Mouse (Mus musculus): ENCODE results near the gene Tom1. TPM values are rescaled to one million over a fixed set of nuclear protein-coding genes. Genes with fewer than 3 reads are reported as not detected.
A peak's percentile ranks its signal among the peaks of the same experiment; 100 is the strongest.

Gene Tom1
- total and polyA plus RNA-seq, 2 experiments from 2014 or later: 47.1 to 48.7 TPM

- WGBS: 92% methylated on average over 2 of the region's 2 CpGs
- no peak for DNase-seq (ENCODE audit: low spot score)
These were observed 27.3 kb downstream of the Tom1 start for GRCm38 (mm10) chr8:75060815-75061214.

GRCm38 (mm10) chr8:75063290-75063689 lies 29.8 kb downstream of the Tom1 start:
- DNase-seq (ENCODE audit: low spot score): no peak
- Histone ChIP-seq H3K4me3 (ENCODE audit: low read depth, low read length) (no peak overlapping the region), H3K9me3 (ENCODE audit: low read length) (no peaks in the 10 kb centered on the region), H3K36me3 (ENCODE audit: insufficient read depth, low read length) (peaks cover 38% of the 10 kb centered on the region), H3K27me3 (ENCODE audit: insufficient read depth, low read length) (no peaks in the 10 kb centered on the region), H3K9ac (replicated peaks; ENCODE audit: low read length, poor library complexity, severe bottlenecking) (no peak overlapping the region), H3K27ac (ENCODE audit: low read depth, low read length) (no peak overlapping the region), H3K4me2 (ENCODE audit: low read depth, low read length, poor library complexity, severe bottlenecking) (no peak overlapping the region), H3K4me1 (ENCODE audit: insufficient read depth, low read length) (no peaks in the 10 kb centered on the region)
- no peak for ATAC-seq (ENCODE audit: low FRiP score)
- TF ChIP-seq CTCF (IDR thresholded peaks at IDR 0.05): no peak
- WGBS: 78% methylated on average over 3 of the region's 3 CpGs

More at GRCm38 (mm10) chr8:75060815-75061214, 27.3 kb downstream of the Tom1 start:
- no peak overlapping the region for H3K4me3 ChIP-seq (ENCODE audit: low read depth, low read length)
- no peak overlapping the region for H3K4me2 ChIP-seq (ENCODE audit: low read depth, low read length, poor library complexity, severe bottlenecking)
- no peaks in the 10 kb centered on the region for H3K27me3 ChIP-seq (ENCODE audit: insufficient read depth, low read length)
- H3K36me3 ChIP-seq (ENCODE audit: insufficient read depth, low read length): peaks cover 28% of the 10 kb centered on the region
- no peak for ATAC-seq (ENCODE audit: low FRiP score)
- H3K9ac ChIP-seq (replicated peaks; ENCODE audit: low read length, poor library complexity, severe bottlenecking): no peak overlapping the region
- no peak overlapping the region for H3K27ac ChIP-seq (ENCODE audit: low read depth, low read length)
- no peaks in the 10 kb centered on the region for H3K9me3 ChIP-seq (ENCODE audit: low read length)
- TF ChIP-seq CTCF (IDR thresholded peaks at IDR 0.05): no peak
- no peaks in the 10 kb centered on the region for H3K4me1 ChIP-seq (ENCODE audit: insufficient read depth, low read length)

GRCm38 (mm10) chr8:75064790-75065189 lies 31.3 kb downstream of the Tom1 start:
- 91% methylated on average over 3 of the region's 3 CpGs for WGBS
- Histone ChIP-seq H3K4me3 (ENCODE audit: low read depth, low read length) (no peak overlapping the region), H3K36me3 (ENCODE audit: insufficient read depth, low read length) (peaks cover 32% of the 10 kb centered on the region), H3K4me1 (ENCODE audit: insufficient read depth, low read length) (no peaks in the 10 kb centered on the region), H3K9me3 (ENCODE audit: low read length) (no peaks in the 10 kb centered on the region), H3K9ac (replicated peaks; ENCODE audit: low read length, poor library complexity, severe bottlenecking) (no peak overlapping the region), H3K27me3 (ENCODE audit: insufficient read depth, low read length) (no peaks in the 10 kb centered on the region), H3K4me2 (ENCODE audit: low read depth, low read length, poor library complexity, severe bottlenecking) (no peak overlapping the region), H3K27ac (ENCODE audit: low read depth, low read length) (no peak overlapping the region)
- no peak for DNase-seq (ENCODE audit: low spot score)
- no peak for ATAC-seq (ENCODE audit: low FRiP score)
- no peak for TF ChIP-seq CTCF (IDR thresholded peaks at IDR 0.05)

GRCm38 (mm10) chr8:75067287-75067686 lies 33.8 kb downstream of the Tom1 start:
- peaks cover 32% of the 10 kb centered on the region for H3K36me3 ChIP-seq (ENCODE audit: insufficient read depth, low read length)
- no peak overlapping the region for H3K27ac ChIP-seq (ENCODE audit: low read depth, low read length)
- H3K4me2 ChIP-seq (ENCODE audit: low read depth, low read length, poor library complexity, severe bottlenecking): no peak overlapping the region
- H3K27me3 ChIP-seq (ENCODE audit: insufficient read depth, low read length): no peaks in the 10 kb centered on the region
- TF ChIP-seq CTCF (IDR thresholded peaks at IDR 0.05): no peak
- WGBS: 83% methylated on average over 6 of the region's 6 CpGs
- no peaks in the 10 kb centered on the region for H3K9me3 ChIP-seq (ENCODE audit: low read length)
- no peak overlapping the region for H3K4me3 ChIP-seq (ENCODE audit: low read depth, low read length)
- DNase-seq (ENCODE audit: low spot score): no peak
- no peaks in the 10 kb centered on the region for H3K4me1 ChIP-seq (ENCODE audit: insufficient read depth, low read length)
- no peak for ATAC-seq (ENCODE audit: low FRiP score)
- H3K9ac ChIP-seq (replicated peaks; ENCODE audit: low read length, poor library complexity, severe bottlenecking): no peak overlapping the region

- H3K9me3 ChIP-seq (ENCODE audit: low read length): no peaks in the 10 kb centered on the region
- H3K4me2 ChIP-seq (ENCODE audit: low read depth, low read length, poor library complexity, severe bottlenecking): no peak overlapping the region
- no peaks in the 10 kb centered on the region for H3K4me1 ChIP-seq (ENCODE audit: insufficient read depth, low read length)
- no peak overlapping the region for H3K27ac ChIP-seq (ENCODE audit: low read depth, low read length)
- no peak for ATAC-seq (ENCODE audit: low FRiP score)
- no peak for DNase-seq (ENCODE audit: low spot score)
- peaks cover 20% of the 10 kb centered on the region for H3K36me3 ChIP-seq (ENCODE audit: insufficient read depth, low read length)
- WGBS: 50% methylated on average over 1 of the region's 1 CpGs
- no peak overlapping the region for H3K4me3 ChIP-seq (ENCODE audit: low read depth, low read length)
- no peak overlapping the region for H3K9ac ChIP-seq (replicated peaks; ENCODE audit: low read length, poor library complexity, severe bottlenecking)
- H3K27me3 ChIP-seq (ENCODE audit: insufficient read depth, low read length): no peaks in the 10 kb centered on the region
- TF ChIP-seq CTCF (IDR thresholded peaks at IDR 0.05): no peak
These were observed 36.8 kb downstream of the Tom1 start for GRCm38 (mm10) chr8:75070297-75070696.

GRCm38 (mm10) chr8:75071627-75072346 lies 38.3 kb downstream of the Tom1 start:
- Histone ChIP-seq H3K9ac (replicated peaks; ENCODE audit: low read length, poor library complexity, severe bottlenecking) (no peak overlapping the region), H3K36me3 (ENCODE audit: insufficient read depth, low read length) (peaks cover 10% of the 10 kb centered on the region), H3K4me1 (ENCODE audit: insufficient read depth, low read length) (no peaks in the 10 kb centered on the region), H3K4me2 (ENCODE audit: low read depth, low read length, poor library complexity, severe bottlenecking) (no peak overlapping the region), H3K27me3 (ENCODE audit: insufficient read depth, low read length) (no peaks in the 10 kb centered on the region), H3K27ac (ENCODE audit: low read depth, low read length) (no peak overlapping the region), H3K4me3 (ENCODE audit: low read depth, low read length) (no peak overlapping the region), H3K9me3 (ENCODE audit: low read length) (no peaks in the 10 kb centered on the region)
- peak; percentile 97 for TF ChIP-seq CTCF (IDR thresholded peaks at IDR 0.05)
- 25% methylated on average over 4 of the region's 4 CpGs for WGBS
- ATAC-seq (ENCODE audit: low FRiP score): peak; percentile 80
- DNase-seq (ENCODE audit: low spot score): peak; percentile 84
